Mouse (Mus musculus) hindbrain, postnatal 0 days (tissue): ENCODE results near the gene Smc6. TPM values are rescaled to one million over a fixed set of nuclear protein-coding genes. Genes with fewer than 3 reads are reported as not detected.

Experiments
- ATAC-seq: fragments of 200-750 bp; cut with Nextera tagmentation; 2 replicates; pipeline ENCODE4 v1.8.0; 2017; ENCODE audit warnings: mild to moderate bottlenecking, moderate TSS enrichment, moderate library complexity
- DNase-seq: peaks from one replicate; pipeline ENCODE4 v3.0.0-alpha.2; 2015; ENCODE audit warnings: low spot score
- H3K27ac ChIP-seq: fragments of 300-500 bp; sonication (generic); 2 replicates; pipeline ENCODE4 v1.5.1; 2014; ENCODE audit warnings: mild to moderate bottlenecking
- H3K27me3 ChIP-seq: fragments of 300-500 bp; sonication (generic); 2 replicates; pipeline ENCODE4 v1.6.1; 2014; ENCODE audit warnings: low read length, mixed read lengths; ENCODE audit not compliant: insufficient read depth
- H3K36me3 ChIP-seq: fragments of 300-500 bp; sonication (generic); 2 replicates; pipeline ENCODE4 v1.6.1; 2014; ENCODE audit warnings: low read length, mixed read lengths; ENCODE audit not compliant: insufficient read depth
- H3K4me1 ChIP-seq: fragments of 300-500 bp; sonication (generic); 2 replicates; pipeline ENCODE4 v1.6.1; 2014; ENCODE audit warnings: antibody characterized with exemption, low read length, mixed read lengths; ENCODE audit not compliant: insufficient read depth
- H3K4me2 ChIP-seq: fragments of 300-500 bp; sonication (generic); 2 replicates; pipeline ENCODE4 v1.6.1; 2014; ENCODE audit warnings: low read depth, mild to moderate bottlenecking, low read length, moderate library complexity, mixed read lengths
- H3K4me3 ChIP-seq: fragments of 300-500 bp; sonication (generic); 2 replicates; pipeline ENCODE4 v1.5.1; 2014; ENCODE audit warnings: low read length
- H3K9ac ChIP-seq: fragments of 300-500 bp; sonication (generic); replicated peaks from 2 replicates; pipeline ENCODE4 v1.6.1; 2014; ENCODE audit warnings: mild to moderate bottlenecking, low read length, moderate library complexity, mixed read lengths
- H3K9me3 ChIP-seq: fragments of 300-500 bp; sonication (generic); 2 replicates; pipeline ENCODE4 v1.6.1; 2016; ENCODE audit warnings: low read length, mixed read lengths
- CTCF ChIP-seq: IDR thresholded peaks from 2 replicates; pipeline ENCODE4 v1.5.1; 2016; ENCODE audit warnings: antibody characterized with exemption, control low read depth, low read depth
- WGBS: fragments of 180-500 bp; shearing (Covaris S2); extraction: QIAGEN DNeasy Blood & Tissue Kit; methylation state at CpG from one replicate; pipeline ENCODE4 v1.1.7; 2014; 5-methylcytosine and 5-hydroxymethylcytosine counted together
- polyA plus RNA-seq: library from polyadenylated mRNA; unstranded; fragments of >200 nt; fragmentation: Nextera tagmentation; extraction: Ambion mirVana; gene quantifications from 2 replicates; pipeline ENCODE4 v1.2.1, GENCODE M21; 2015
- total RNA-seq: library from RNA; depleted of rRNA; stranded (reverse); fragments of >200 nt; gene quantifications from 2 replicates; pipeline ENCODE4 v1.2.3, GENCODE M21; 2014

Smc6 gene
- total and polyA plus RNA-seq, 2 experiments from 2014 or later, result 22.1 to 115 TPM

GRCm38 (mm10) chr12:11224722-11225121 lies 41.0 kb upstream of the Smc6 start:
- TF ChIP-seq CTCF, result no peak
- Histone ChIP-seq H3K4me3 (no peak overlapping the region), H3K4me1 (no peaks in the 10 kb centered on the region), H3K27me3 (no peaks in the 10 kb centered on the region), H3K9me3 (no peaks in the 10 kb centered on the region), H3K9ac (no peak overlapping the region), H3K36me3 (no peaks in the 10 kb centered on the region), H3K27ac (no peak overlapping the region), H3K4me2 (no peak overlapping the region)
- 3% methylated on average over 5 of the region's 5 CpGs for WGBS
- no peak for DNase-seq
- ATAC-seq, result no peak

DNA sequence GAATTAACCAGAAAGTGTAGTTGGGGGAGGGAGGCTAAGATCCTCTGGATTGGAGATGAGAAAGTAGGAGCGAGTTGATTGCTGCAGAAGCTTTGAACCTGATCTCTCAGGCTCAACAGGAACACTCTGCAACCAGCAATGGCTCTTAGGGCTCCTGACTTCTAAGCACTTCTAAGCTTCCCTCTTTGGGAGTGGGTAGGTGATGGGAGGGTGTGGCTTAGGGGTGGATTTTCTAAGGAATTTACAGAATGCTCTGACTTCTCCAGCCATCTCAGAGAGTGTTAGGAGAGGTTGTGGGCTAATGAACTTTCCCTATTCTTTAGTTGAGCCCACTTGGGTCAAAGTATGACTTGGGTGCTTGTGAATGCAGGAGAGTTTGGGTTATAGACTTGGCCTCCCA lies 39.6 kb upstream of the Smc6 start:
- WGBS, result 58% methylated on average over 1 of the region's 1 CpGs
- Histone ChIP-seq H3K36me3 (no peaks in the 10 kb centered on the region), H3K4me2 (no peak overlapping the region), H3K4me1 (no peaks in the 10 kb centered on the region), H3K27me3 (no peaks in the 10 kb centered on the region), H3K9me3 (no peaks in the 10 kb centered on the region), H3K9ac (no peak overlapping the region), H3K27ac (no peak overlapping the region), H3K4me3 (no peak overlapping the region)
- DNase-seq, result no peak
- TF ChIP-seq CTCF, result no peak
- no peak for ATAC-seq

DNA sequence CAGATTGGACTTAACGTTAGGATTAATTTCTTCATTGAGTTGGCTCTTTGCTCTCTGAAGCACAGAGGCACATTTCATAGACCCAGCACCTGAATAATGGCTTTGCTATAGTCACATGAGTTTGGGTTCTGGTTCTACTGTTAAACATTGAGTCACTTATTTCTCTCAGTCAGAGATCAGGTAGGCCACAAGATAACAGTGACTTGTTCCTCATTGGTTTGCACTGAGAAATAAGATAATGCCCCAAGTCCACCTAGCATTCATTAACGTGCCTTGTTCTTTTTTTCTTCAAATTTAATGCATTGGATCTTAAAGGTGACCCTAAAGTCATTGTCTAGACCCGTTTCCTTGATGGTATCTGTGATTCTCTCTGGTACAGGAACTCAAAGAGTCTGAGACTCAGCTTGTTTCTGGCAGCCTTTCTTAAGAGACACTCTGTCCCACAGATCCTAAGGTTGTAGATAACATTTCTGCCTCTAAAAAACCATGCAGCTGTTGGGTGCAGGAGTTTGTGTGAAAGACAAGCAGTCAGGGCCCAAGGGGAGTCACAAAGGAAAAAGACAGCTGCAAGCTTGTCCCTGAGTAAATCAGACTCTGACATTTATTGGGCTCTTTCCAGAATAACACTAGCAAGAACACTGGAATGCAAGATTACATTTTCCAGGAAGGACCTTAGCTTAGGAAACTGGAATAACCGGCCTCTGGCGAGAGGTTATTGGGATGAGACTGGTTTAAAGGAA lies 39.0 kb upstream of the Smc6 start:
- Histone ChIP-seq H3K4me1 (no peaks in the 10 kb centered on the region), H3K4me2 (no peak overlapping the region), H3K9ac (no peak overlapping the region), H3K27me3 (no peaks in the 10 kb centered on the region), H3K4me3 (no peak overlapping the region), H3K9me3 (no peaks in the 10 kb centered on the region), H3K36me3 (no peaks in the 10 kb centered on the region), H3K27ac (no peak overlapping the region)
- 80% methylated on average over 5 of the region's 5 CpGs for WGBS
- no peak for TF ChIP-seq CTCF
- DNase-seq, result no peak
- ATAC-seq, result no peak

DNA sequence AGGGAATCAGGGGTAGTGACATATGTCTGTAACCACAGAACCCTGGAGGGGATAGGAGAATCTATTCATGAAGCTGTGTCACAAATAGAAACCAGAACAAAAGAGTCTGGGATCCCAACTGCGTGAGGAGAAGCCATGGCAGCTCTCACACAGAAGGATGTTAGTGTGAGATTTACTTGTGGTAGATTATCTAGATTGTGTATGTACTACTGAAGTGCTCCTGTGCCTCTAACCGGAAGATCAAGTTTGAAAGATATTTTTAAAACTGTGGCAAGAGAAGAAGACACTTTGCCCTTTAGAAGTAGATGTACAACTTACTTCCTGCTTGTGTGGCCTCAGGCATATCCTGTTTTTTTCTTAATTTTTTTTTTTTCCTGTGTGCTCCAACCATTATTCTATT lies 35.4 kb upstream of the Smc6 start:
- Histone ChIP-seq H3K4me1 (no peaks in the 10 kb centered on the region), H3K9ac (no peak overlapping the region), H3K4me2 (no peak overlapping the region), H3K4me3 (no peak overlapping the region), H3K27me3 (no peaks in the 10 kb centered on the region), H3K27ac (no peak overlapping the region), H3K36me3 (no peaks in the 10 kb centered on the region), H3K9me3 (no peaks in the 10 kb centered on the region)
- WGBS, result 78% methylated on average over 2 of the region's 2 CpGs
- DNase-seq, result no peak
- TF ChIP-seq CTCF, result no peak
- ATAC-seq, result no peak

DNA sequence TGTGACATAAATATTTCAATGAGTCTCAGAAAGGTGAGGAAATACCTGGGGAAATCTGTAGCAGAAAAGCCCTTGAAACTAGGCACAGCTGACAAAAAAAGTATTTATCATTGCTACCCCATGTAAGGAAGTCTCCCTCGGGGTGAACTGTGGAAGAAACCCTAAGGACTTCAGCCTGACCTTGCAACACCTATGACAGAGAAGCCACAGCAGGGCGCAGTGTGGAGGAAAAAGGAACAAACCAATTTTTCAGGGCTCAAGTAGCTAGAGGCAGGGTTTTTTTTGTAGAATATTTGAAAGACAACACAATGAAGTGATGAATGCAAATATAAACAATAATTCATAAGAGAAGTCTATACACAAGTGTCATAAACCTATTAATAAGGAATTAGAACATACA lies 29.7 kb upstream of the Smc6 start:
- Histone ChIP-seq H3K36me3 (no peaks in the 10 kb centered on the region), H3K9me3 (no peaks in the 10 kb centered on the region), H3K27ac (no peak overlapping the region), H3K4me2 (no peak overlapping the region), H3K4me3 (no peak overlapping the region), H3K27me3 (no peaks in the 10 kb centered on the region), H3K4me1 (no peaks in the 10 kb centered on the region), H3K9ac (no peak overlapping the region)
- ATAC-seq, result no peak
- no peak for TF ChIP-seq CTCF
- 71% methylated on average over 2 of the region's 2 CpGs for WGBS
- no peak for DNase-seq

DNA sequence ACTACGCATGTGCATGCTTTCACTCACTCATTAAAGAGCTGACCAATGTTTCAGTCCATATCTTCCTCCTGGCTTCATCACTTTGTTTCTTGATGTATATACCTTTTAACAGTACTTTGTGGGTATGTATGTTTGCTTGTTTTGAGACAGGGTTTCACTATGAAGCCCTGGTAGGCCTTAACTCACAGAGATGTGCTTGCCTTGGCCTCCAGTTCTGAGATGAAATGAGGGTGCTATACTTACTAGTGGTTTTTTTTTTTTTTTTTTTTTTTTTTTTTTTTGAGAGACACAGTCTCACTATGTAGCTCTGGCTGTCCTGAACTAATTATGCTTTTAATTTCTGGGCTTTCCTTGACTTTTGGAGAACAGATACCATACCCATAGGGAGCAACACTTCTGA lies 18.2 kb upstream of the Smc6 start:
- H3K27ac ChIP-seq, result no peak overlapping the region
- WGBS, result 95% methylated on average over 1 of the region's 1 CpGs

DNA sequence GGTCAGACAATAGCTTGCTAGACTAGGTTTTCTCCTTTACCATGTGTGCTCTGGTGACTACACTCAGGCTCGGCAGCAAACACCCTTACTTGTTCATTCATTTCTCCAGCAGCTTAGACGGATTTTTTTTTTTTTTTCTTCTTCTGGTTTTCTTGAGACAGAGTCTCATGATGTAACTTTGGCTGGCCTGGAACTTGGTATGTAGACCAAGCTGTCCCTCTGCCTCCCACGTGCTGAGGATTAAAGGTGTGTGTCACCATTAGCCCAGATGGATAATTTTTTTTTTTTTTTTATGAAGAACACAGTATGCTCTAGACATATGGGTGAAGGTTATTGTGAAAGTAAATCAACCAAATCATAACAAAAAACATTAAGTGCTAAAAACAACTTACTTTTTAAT lies 15.4 kb upstream of the Smc6 start:
- H3K9ac ChIP-seq, result no peak overlapping the region
- no peak overlapping the region for H3K4me3 ChIP-seq
- no peaks in the 10 kb centered on the region for H3K9me3 ChIP-seq
- 78% methylated on average over 3 of the region's 3 CpGs for WGBS
- ATAC-seq (no peak), DNase-seq (no peak)
- H3K36me3 ChIP-seq, result no peaks in the 10 kb centered on the region
- H3K4me1 ChIP-seq, result no peaks in the 10 kb centered on the region
- no peak overlapping the region for H3K4me2 ChIP-seq
- H3K27me3 ChIP-seq, result no peaks in the 10 kb centered on the region
- no peak overlapping the region for H3K27ac ChIP-seq
- no peak for TF ChIP-seq CTCF

More for the DNA sequence above, 18.2 kb upstream of the Smc6 start:
- ATAC-seq (no peak), DNase-seq (no peak)
- no peak overlapping the region for H3K9ac ChIP-seq
- H3K4me3 ChIP-seq, result no peak overlapping the region
- H3K4me1 ChIP-seq, result no peaks in the 10 kb centered on the region
- H3K9me3 ChIP-seq, result no peaks in the 10 kb centered on the region
- no peaks in the 10 kb centered on the region for H3K27me3 ChIP-seq
- TF ChIP-seq CTCF, result no peak
- no peaks in the 10 kb centered on the region for H3K36me3 ChIP-seq
- H3K4me2 ChIP-seq, result no peak overlapping the region
